Mouse (Mus musculus): Measurements from ENCODE around the gene Anapc11. TPM values are rescaled to one million over a fixed set of nuclear protein-coding genes. Genes with fewer than 3 reads are reported as not detected.

Anapc11 gene
- polyA plus RNA-seq, 1 experiment from 2014 or later = 201 TPM

DNA sequence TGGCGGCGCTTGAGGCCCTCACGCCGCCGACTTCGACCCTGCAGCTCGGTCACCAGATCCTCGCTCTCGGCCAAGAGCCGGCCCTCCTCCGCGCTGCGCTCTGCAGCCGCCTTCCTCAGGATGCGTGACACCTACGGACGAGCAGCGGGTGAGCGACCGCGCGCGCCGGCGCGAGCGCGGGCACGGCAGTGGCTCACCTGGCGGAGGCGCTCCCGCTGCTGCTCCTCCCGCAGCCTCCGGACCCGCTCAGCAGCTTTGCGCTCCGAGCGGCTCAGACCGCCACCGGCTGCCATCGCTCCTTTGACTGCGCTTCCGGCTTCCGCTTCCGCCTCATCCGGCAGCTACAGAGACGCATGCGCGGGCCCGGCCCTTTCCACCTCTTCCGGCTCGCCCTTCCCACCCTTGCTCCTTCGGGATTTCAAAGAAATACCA is 26.5 kb downstream of the Anapc11 start:
- ATAC-seq (replicated peaks; ENCODE audit: insufficient number of reproducible peaks, low FRiP score, low TSS enrichment) = peak; percentile 58
- Histone ChIP-seq H3K9me3 (replicated peaks; ENCODE audit: control insufficient read depth, low read length) (no peaks in the 10 kb centered on the region), H3K9ac (ENCODE audit: low read depth, low read length) (peak overlapping the region; percentile 86), H3K4me3 (ENCODE audit: low read depth, low read length) (peak overlapping the region; percentile 99), H3K4me1 (ENCODE audit: control insufficient read depth, insufficient read depth, low read length) (peaks cover 23% of the 10 kb centered on the region), H3K4me2 (peak overlapping the region; percentile 94), H3K36me3 (ENCODE audit: control insufficient read depth, insufficient read depth, low read length) (peaks cover 21% of the 10 kb centered on the region; the same call in 1 of the 2 replicates), H3K27ac (ENCODE audit: low read depth, low read length) (peak overlapping the region; percentile 84), H3K27me3 (ENCODE audit: control insufficient read depth, insufficient read depth, low read length) (no peaks in the 10 kb centered on the region)
- WGBS (ENCODE audit: insufficient replicate concordance) = under 1% methylated on average over 53 of the region's 53 CpGs

DNA sequence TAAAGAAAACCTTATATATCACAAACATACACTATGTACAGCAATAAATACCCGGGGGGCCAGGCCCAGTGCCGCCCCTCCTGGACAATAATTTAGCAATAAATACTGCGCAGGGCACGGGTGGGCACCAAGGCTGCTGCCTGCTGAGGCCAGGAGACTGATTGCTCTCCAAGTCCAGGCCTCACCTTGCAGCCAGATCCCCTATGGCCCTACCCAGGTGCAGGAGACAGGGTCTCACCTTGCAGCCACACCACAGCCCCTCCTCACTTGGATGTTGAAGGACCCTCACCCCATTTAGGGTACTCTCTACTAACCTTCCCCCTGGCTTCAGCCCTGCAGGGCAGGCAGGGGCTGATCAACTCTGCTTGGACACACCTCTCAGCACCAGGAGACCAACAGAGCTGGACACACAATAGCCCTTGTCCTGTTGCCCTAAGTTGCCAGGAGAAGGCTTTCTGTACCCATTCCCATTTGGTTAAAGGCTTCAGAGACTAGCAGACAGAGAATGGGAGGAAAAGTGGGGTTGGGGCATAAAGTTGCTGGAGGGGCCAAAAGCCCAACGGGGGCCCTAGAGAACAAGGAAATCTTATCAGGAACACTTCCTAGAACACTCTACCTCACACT is 27.0 kb downstream of the Anapc11 start, which contains the start of gene Sirt7:
Gene Sirt7, minus strand, starts transcription at position 89 of the 624 bp plus-strand sequence.
- H3K36me3 ChIP-seq (ENCODE audit: control insufficient read depth, insufficient read depth, low read length) = peaks cover 15% of the 10 kb centered on the region; the same call in 1 of the 2 replicates
- peak within 1 kb of the TSS; percentile 86 for H3K9ac ChIP-seq (ENCODE audit: low read depth, low read length)
- peaks cover 29% of the 10 kb centered on the region for H3K4me1 ChIP-seq (ENCODE audit: control insufficient read depth, insufficient read depth, low read length)
- no peaks in the 10 kb centered on the region for H3K27me3 ChIP-seq (ENCODE audit: control insufficient read depth, insufficient read depth, low read length)
- WGBS (ENCODE audit: insufficient replicate concordance) = 24% methylated on average over 5 of the region's 5 CpGs
- H3K4me2 ChIP-seq = peak within 1 kb of the TSS; percentile 94
- ATAC-seq (replicated peaks; ENCODE audit: insufficient number of reproducible peaks, low FRiP score, low TSS enrichment) = peak; percentile 7; the same call in 1 of the 2 replicates
- H3K9me3 ChIP-seq (replicated peaks; ENCODE audit: control insufficient read depth, low read length) = no peaks in the 10 kb centered on the region
- peak within 1 kb of the TSS; percentile 84 for H3K27ac ChIP-seq (ENCODE audit: low read depth, low read length)
- peak within 1 kb of the TSS; percentile 99 for H3K4me3 ChIP-seq (ENCODE audit: low read depth, low read length)

DNA sequence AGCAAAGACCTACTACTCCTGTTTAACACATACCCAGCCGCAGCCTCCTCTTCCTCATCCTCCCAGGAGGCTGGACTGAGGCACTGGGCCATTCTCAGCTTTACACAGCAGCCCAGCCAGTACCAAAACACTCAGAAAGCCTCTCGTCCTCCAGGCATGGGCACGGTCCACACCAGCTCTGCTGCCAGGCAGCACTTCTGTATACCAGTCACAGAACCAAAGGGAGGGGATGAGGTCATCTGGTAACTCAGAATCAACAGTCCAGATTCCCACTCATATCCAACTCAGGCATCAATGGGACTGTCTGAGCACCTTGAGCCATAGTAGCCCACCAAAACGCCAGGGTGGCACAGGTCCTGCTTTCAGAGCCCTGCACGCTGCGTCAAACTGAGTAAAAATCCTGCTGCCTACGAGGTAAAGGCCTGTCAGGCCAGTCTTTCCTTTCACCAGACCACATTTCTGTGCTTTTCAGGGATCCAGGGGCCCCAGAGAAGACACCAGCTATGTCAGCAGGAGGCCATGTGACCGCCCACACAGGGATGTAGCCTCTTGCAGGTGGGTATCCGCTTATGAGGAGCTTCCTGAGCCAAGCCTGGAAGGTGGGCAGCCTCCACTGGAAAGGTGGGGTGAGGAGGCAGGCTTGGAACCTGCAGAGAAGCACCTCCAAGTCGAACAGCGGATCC is 28.7 kb downstream of the Anapc11 start:
- no peak overlapping the region for H3K4me3 ChIP-seq (ENCODE audit: low read depth, low read length)
- ATAC-seq (replicated peaks; ENCODE audit: insufficient number of reproducible peaks, low FRiP score, low TSS enrichment) = no peak
- no peak overlapping the region for H3K9ac ChIP-seq (ENCODE audit: low read depth, low read length)
- 0 out of 2 replicates have a peak overlapping the region, but pooled peaks have one; percentile 6 for H3K4me2 ChIP-seq
- H3K27ac ChIP-seq (ENCODE audit: low read depth, low read length) = no peak overlapping the region
- H3K27me3 ChIP-seq (ENCODE audit: control insufficient read depth, insufficient read depth, low read length) = no peaks in the 10 kb centered on the region
- H3K4me1 ChIP-seq (ENCODE audit: control insufficient read depth, insufficient read depth, low read length) = peaks cover 45% of the 10 kb centered on the region
- 92% methylated on average over 11 of the region's 11 CpGs for WGBS (ENCODE audit: insufficient replicate concordance)
- peaks cover 11% of the 10 kb centered on the region; the same call in 1 of the 2 replicates for H3K36me3 ChIP-seq (ENCODE audit: control insufficient read depth, insufficient read depth, low read length)
- no peaks in the 10 kb centered on the region for H3K9me3 ChIP-seq (replicated peaks; ENCODE audit: control insufficient read depth, low read length)

DNA sequence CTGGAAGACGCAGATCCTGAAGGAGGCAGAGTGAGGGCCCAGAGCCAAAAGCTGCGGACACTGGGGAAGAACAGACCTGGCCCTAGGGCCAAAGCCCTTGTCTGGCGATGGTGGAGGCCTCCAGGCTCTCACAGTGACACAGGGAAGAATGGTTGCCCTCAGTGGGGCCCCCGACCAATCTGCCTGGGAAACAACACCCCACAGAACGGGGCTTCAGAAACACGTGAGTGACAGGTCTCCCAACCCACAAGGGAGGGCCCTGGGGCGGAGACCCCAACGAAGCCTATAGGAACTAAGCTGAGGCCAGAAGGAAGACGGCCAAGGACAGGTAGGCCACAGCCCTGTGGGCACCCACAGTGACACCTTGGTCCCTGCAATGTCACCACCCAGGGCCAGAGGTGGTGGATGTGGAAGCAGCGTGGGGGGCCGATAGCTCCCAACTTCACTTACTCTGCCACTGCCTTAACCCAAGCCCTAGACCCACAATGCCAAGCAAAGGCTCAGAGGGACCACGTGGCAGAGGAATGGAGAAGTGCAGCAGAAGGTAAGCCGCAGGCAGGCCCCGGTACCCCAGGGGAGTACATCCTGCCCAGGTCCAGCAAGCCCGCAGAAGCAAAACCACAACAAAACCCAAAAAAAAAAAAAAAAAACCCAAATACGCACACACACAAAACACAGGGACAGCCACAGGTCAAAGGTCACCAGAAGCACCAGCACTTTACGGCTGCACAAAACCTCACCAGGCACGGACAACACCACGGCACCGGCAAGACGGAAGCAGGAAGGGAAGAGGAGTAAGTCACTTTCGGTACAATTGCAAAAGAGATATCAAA is 29.5 kb downstream of the Anapc11 start:
- 80% methylated on average over 22 of the region's 22 CpGs for WGBS (ENCODE audit: insufficient replicate concordance)
- H3K4me3 ChIP-seq (ENCODE audit: low read depth, low read length) = no peak overlapping the region
- H3K27me3 ChIP-seq (ENCODE audit: control insufficient read depth, insufficient read depth, low read length) = no peaks in the 10 kb centered on the region
- no peaks in the 10 kb centered on the region for H3K9me3 ChIP-seq (replicated peaks; ENCODE audit: control insufficient read depth, low read length)
- H3K36me3 ChIP-seq (ENCODE audit: control insufficient read depth, insufficient read depth, low read length) = peaks cover 9% of the 10 kb centered on the region; the same call in 1 of the 2 replicates
- peaks cover 50% of the 10 kb centered on the region for H3K4me1 ChIP-seq (ENCODE audit: control insufficient read depth, insufficient read depth, low read length)
- ATAC-seq (replicated peaks; ENCODE audit: insufficient number of reproducible peaks, low FRiP score, low TSS enrichment) = no peak
- no peak overlapping the region for H3K27ac ChIP-seq (ENCODE audit: low read depth, low read length)
- H3K9ac ChIP-seq (ENCODE audit: low read depth, low read length) = no peak overlapping the region
- 0 out of 2 replicates have a peak overlapping the region, but pooled peaks have one; percentile 6 for H3K4me2 ChIP-seq

DNA sequence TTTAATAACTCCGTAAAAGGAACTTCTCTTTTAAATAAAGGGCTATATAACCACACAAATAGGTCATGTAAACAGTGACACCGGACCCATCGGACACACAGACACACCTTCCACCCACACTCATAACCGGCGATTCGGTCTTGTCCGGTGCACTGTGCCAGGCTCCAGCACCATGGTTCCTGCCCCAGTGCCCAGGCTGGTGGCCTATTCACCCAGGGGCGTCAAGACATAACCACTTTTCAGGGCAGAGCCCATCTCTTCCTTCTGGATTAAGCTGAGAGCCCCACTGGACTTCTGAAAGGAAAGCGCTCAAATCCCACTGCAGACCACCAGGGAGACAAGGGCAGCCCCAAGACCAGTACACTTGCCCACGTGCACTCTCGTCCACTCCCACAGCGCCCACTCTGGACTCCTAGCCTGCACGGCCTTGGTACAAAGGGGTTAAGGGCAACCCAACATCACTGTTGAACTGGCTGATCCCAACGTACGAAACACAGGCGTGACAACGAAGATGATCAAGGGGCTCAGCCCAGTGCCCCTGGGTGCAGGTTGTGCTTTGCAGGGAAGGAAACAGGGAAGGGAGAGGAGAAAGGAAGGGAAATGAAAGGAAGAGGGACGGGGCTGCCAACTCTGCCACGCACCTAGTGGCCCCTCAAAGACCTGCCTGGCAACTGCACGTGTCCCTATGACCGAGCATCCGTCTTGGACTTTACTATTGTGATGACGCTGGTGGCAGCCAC is 30.6 kb downstream of the Anapc11 start:
- no peak overlapping the region for H3K4me3 ChIP-seq (ENCODE audit: low read depth, low read length)
- H3K36me3 ChIP-seq (ENCODE audit: control insufficient read depth, insufficient read depth, low read length) = peaks cover 9% of the 10 kb centered on the region; the same call in 1 of the 2 replicates
- H3K9me3 ChIP-seq (replicated peaks; ENCODE audit: control insufficient read depth, low read length) = no peaks in the 10 kb centered on the region
- no peak overlapping the region for H3K27ac ChIP-seq (ENCODE audit: low read depth, low read length)
- ATAC-seq (replicated peaks; ENCODE audit: insufficient number of reproducible peaks, low FRiP score, low TSS enrichment) = no peak
- WGBS (ENCODE audit: insufficient replicate concordance) = 93% methylated on average over 23 of the region's 23 CpGs
- peaks cover 49% of the 10 kb centered on the region for H3K4me1 ChIP-seq (ENCODE audit: control insufficient read depth, insufficient read depth, low read length)
- H3K4me2 ChIP-seq = peak overlapping the region; percentile 4; the same call in 1 of the 2 replicates
- H3K9ac ChIP-seq (ENCODE audit: low read depth, low read length) = no peak overlapping the region
- no peaks in the 10 kb centered on the region for H3K27me3 ChIP-seq (ENCODE audit: control insufficient read depth, insufficient read depth, low read length)

DNA sequence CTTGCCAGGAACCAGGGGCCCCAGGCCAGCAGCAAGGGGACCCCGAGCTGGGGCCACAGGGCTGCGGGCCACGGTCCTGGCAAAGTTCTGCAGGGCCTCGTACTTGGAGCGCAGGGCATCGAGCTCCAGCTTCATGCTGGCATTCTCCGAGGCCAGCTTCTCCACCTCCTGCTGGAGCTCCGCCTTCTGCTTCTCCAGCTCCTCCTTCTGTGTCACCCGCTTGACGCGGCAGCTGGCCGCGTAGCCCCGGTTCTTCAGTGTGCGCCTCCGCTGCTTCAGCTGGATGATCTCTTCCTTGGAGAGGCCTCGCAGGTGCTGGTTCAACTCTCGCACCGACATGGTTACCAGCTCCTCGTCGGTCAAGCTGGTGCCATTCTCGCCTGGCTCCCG is 31.1 kb downstream of the Anapc11 start:
- Histone ChIP-seq H3K9me3 (replicated peaks; ENCODE audit: control insufficient read depth, low read length) (no peaks in the 10 kb centered on the region), H3K4me2 (peak overlapping the region; percentile 91), H3K27me3 (ENCODE audit: control insufficient read depth, insufficient read depth, low read length) (no peaks in the 10 kb centered on the region), H3K4me1 (ENCODE audit: control insufficient read depth, insufficient read depth, low read length) (peaks cover 47% of the 10 kb centered on the region), H3K9ac (ENCODE audit: low read depth, low read length) (no peak overlapping the region), H3K4me3 (ENCODE audit: low read depth, low read length) (peak overlapping the region; percentile 92; the same call in 1 of the 2 replicates), H3K27ac (ENCODE audit: low read depth, low read length) (peak overlapping the region; percentile 83), H3K36me3 (ENCODE audit: control insufficient read depth, insufficient read depth, low read length) (peaks cover 9% of the 10 kb centered on the region; the same call in 1 of the 2 replicates)
- no peak for ATAC-seq (replicated peaks; ENCODE audit: insufficient number of reproducible peaks, low FRiP score, low TSS enrichment)
- WGBS (ENCODE audit: insufficient replicate concordance) = 74% methylated on average over 23 of the region's 23 CpGs

DNA sequence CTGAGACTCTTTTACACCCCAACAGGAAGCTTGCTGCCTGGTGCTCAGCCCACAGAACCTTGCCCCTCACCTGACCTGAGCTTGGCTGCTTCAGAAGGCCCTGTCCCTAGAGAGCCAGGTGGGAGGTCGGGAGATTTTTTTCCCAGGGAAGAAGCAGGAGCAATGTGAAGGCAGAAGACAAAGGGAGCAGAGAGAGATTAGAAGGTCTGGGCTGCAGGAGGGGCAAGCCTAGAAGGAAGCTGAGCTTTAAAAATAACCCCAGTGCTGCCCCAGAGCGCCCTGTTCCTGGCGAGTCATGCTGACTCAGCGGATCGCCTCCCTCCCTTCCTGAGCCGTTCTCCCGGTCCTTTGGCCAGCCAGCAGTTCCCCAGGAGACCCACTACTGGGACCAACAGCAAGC is 31.7 kb downstream of the Anapc11 start:
- peak; percentile 42 for ATAC-seq (replicated peaks; ENCODE audit: insufficient number of reproducible peaks, low FRiP score, low TSS enrichment)
- Histone ChIP-seq H3K4me2 (peak overlapping the region; percentile 91), H3K4me1 (ENCODE audit: control insufficient read depth, insufficient read depth, low read length) (peaks cover 45% of the 10 kb centered on the region), H3K27ac (ENCODE audit: low read depth, low read length) (peak overlapping the region; percentile 83), H3K4me3 (ENCODE audit: low read depth, low read length) (peak overlapping the region; percentile 92), H3K9ac (ENCODE audit: low read depth, low read length) (peak overlapping the region; percentile 69), H3K36me3 (ENCODE audit: control insufficient read depth, insufficient read depth, low read length) (peaks cover 9% of the 10 kb centered on the region; the same call in 1 of the 2 replicates), H3K27me3 (ENCODE audit: control insufficient read depth, insufficient read depth, low read length) (no peaks in the 10 kb centered on the region), H3K9me3 (replicated peaks; ENCODE audit: control insufficient read depth, low read length) (no peaks in the 10 kb centered on the region)
- WGBS (ENCODE audit: insufficient replicate concordance) = 4% methylated on average over 7 of the region's 7 CpGs

Measured in heart, embryonic 11.5 days (tissue).